Mouse (Mus musculus): ENCODE data around the gene Fkbp10. TPM values are rescaled to one million over a fixed set of nuclear protein-coding genes. Genes with fewer than 3 reads are reported as not detected.

Gene Fkbp10
- polyA plus RNA-seq, 1 experiment from 2014 or later, result 146 TPM

- Histone ChIP-seq H3K4me1 (ENCODE audit: insufficient read depth) (peaks cover 6% of the 10 kb centered on the region; the same call in 1 of the 2 replicates), H3K27me3 (ENCODE audit: insufficient read depth, low read length) (no peaks in the 10 kb centered on the region), H3K4me2 (no peak overlapping the region), H3K36me3 (ENCODE audit: insufficient read depth) (peaks cover 17% of the 10 kb centered on the region; the same call in 1 of the 2 replicates), H3K4me3 (ENCODE audit: low read depth, low read length) (no peak overlapping the region), H3K9ac (no peak overlapping the region), H3K9me3 (ENCODE audit: low read depth, low read length) (no peaks in the 10 kb centered on the region), H3K27ac (ENCODE audit: low read depth) (no peak overlapping the region)
- WGBS, result 79% methylated on average over 6 of the region's 6 CpGs
- no peak for TF ChIP-seq CTCF (IDR thresholded peaks at IDR 0.05; ENCODE audit: low read depth)
- ATAC-seq (ENCODE audit: insufficient read depth), result no peak
- DNase-seq, result no peak
Measured at GRCm38 (mm10) chr11:100442625-100443024, 27.1 kb downstream of the Fkbp10 start.

- WGBS, result 56% methylated on average over 4 of the region's 4 CpGs
- ATAC-seq (ENCODE audit: insufficient read depth) (no peak), DNase-seq (no peak)
- H3K4me1 ChIP-seq (ENCODE audit: insufficient read depth), result no peaks in the 10 kb centered on the region
- H3K36me3 ChIP-seq (ENCODE audit: insufficient read depth), result peaks cover 29% of the 10 kb centered on the region
- no peak overlapping the region for H3K4me2 ChIP-seq
- TF ChIP-seq CTCF (IDR thresholded peaks at IDR 0.05; ENCODE audit: low read depth), result no peak
- H3K27ac ChIP-seq (ENCODE audit: low read depth), result no peak overlapping the region
- no peak overlapping the region for H3K9ac ChIP-seq
- H3K4me3 ChIP-seq (ENCODE audit: low read depth, low read length), result no peak overlapping the region
- H3K9me3 ChIP-seq (ENCODE audit: low read depth, low read length), result no peaks in the 10 kb centered on the region
- H3K27me3 ChIP-seq (ENCODE audit: insufficient read depth, low read length), result no peaks in the 10 kb centered on the region
Measured at GRCm38 (mm10) chr11:100457247-100457646, 41.8 kb downstream of the Fkbp10 start.

- 65% methylated on average over 5 of the region's 5 CpGs for WGBS
- 0 out of 2 replicates have a peak overlapping the region, but pooled peaks have one; percentile 12 for H3K27ac ChIP-seq (ENCODE audit: low read depth)
- H3K4me2 ChIP-seq, result no peak overlapping the region
- ATAC-seq (ENCODE audit: insufficient read depth), result no peak
- no peaks in the 10 kb centered on the region for H3K4me1 ChIP-seq (ENCODE audit: insufficient read depth)
- no peak overlapping the region for H3K9ac ChIP-seq
- H3K27me3 ChIP-seq (ENCODE audit: insufficient read depth, low read length), result no peaks in the 10 kb centered on the region
- peaks cover 32% of the 10 kb centered on the region for H3K36me3 ChIP-seq (ENCODE audit: insufficient read depth)
- H3K9me3 ChIP-seq (ENCODE audit: low read depth, low read length), result no peaks in the 10 kb centered on the region
- TF ChIP-seq CTCF (IDR thresholded peaks at IDR 0.05; ENCODE audit: low read depth), result no peak
- H3K4me3 ChIP-seq (ENCODE audit: low read depth, low read length), result no peak overlapping the region
- no peak for DNase-seq
Measured at GRCm38 (mm10) chr11:100457711-100458110, 42.2 kb downstream of the Fkbp10 start.

- H3K4me1 ChIP-seq (ENCODE audit: insufficient read depth), result no peaks in the 10 kb centered on the region
- WGBS, result 90% methylated on average over 10 of the region's 10 CpGs
- no peaks in the 10 kb centered on the region for H3K9me3 ChIP-seq (ENCODE audit: low read depth, low read length)
- no peak overlapping the region for H3K27ac ChIP-seq (ENCODE audit: low read depth)
- ATAC-seq (ENCODE audit: insufficient read depth) (no peak), DNase-seq (no peak)
- no peak for TF ChIP-seq CTCF (IDR thresholded peaks at IDR 0.05; ENCODE audit: low read depth)
- no peak overlapping the region for H3K9ac ChIP-seq
- no peak overlapping the region for H3K4me2 ChIP-seq
- no peak overlapping the region for H3K4me3 ChIP-seq (ENCODE audit: low read depth, low read length)
- H3K27me3 ChIP-seq (ENCODE audit: insufficient read depth, low read length), result no peaks in the 10 kb centered on the region
- peaks cover 39% of the 10 kb centered on the region for H3K36me3 ChIP-seq (ENCODE audit: insufficient read depth)
Measured at GRCm38 (mm10) chr11:100462699-100463098, 47.2 kb downstream of the Fkbp10 start.

GRCm38 (mm10) chr11:100465229-100465792 lies 49.8 kb downstream of the Fkbp10 start:
- ATAC-seq (ENCODE audit: insufficient read depth), result no peak
- TF ChIP-seq CTCF (IDR thresholded peaks at IDR 0.05; ENCODE audit: low read depth), result no peak
- Histone ChIP-seq H3K27ac (ENCODE audit: low read depth) (no peak overlapping the region), H3K4me1 (ENCODE audit: insufficient read depth) (no peaks in the 10 kb centered on the region), H3K9me3 (ENCODE audit: low read depth, low read length) (no peaks in the 10 kb centered on the region), H3K36me3 (ENCODE audit: insufficient read depth) (peaks cover 31% of the 10 kb centered on the region), H3K9ac (no peak overlapping the region), H3K27me3 (ENCODE audit: insufficient read depth, low read length) (no peaks in the 10 kb centered on the region), H3K4me2 (no peak overlapping the region), H3K4me3 (ENCODE audit: low read depth, low read length) (no peak overlapping the region)
- DNase-seq, result no peak
- 87% methylated on average over 1 of the region's 1 CpGs for WGBS

- H3K4me3 ChIP-seq (ENCODE audit: low read depth, low read length), result no peak overlapping the region
- DNase-seq, result no peak
- no peak overlapping the region for H3K27ac ChIP-seq (ENCODE audit: low read depth)
- H3K9ac ChIP-seq, result no peak overlapping the region
- WGBS, result 63% methylated on average over 1 of the region's 1 CpGs
- peaks cover 2% of the 10 kb centered on the region; the same call in 1 of the 2 replicates for H3K4me1 ChIP-seq (ENCODE audit: insufficient read depth)
- H3K4me2 ChIP-seq, result no peak overlapping the region
- H3K36me3 ChIP-seq (ENCODE audit: insufficient read depth), result peaks cover 28% of the 10 kb centered on the region
- ATAC-seq (ENCODE audit: insufficient read depth), result no peak
- no peaks in the 10 kb centered on the region for H3K9me3 ChIP-seq (ENCODE audit: low read depth, low read length)
- H3K27me3 ChIP-seq (ENCODE audit: insufficient read depth, low read length), result no peaks in the 10 kb centered on the region
- no peak for TF ChIP-seq CTCF (IDR thresholded peaks at IDR 0.05; ENCODE audit: low read depth)
Measured at GRCm38 (mm10) chr11:100465833-100466232, 50.3 kb downstream of the Fkbp10 start.

- peak overlapping the region; percentile 96 for H3K4me3 ChIP-seq (ENCODE audit: low read depth, low read length)
- DNase-seq (peak; percentile 33), ATAC-seq (ENCODE audit: insufficient read depth) (no peak)
- H3K9me3 ChIP-seq (ENCODE audit: low read depth, low read length), result no peaks in the 10 kb centered on the region
- peaks cover 5% of the 10 kb centered on the region; the same call in 1 of the 2 replicates for H3K4me1 ChIP-seq (ENCODE audit: insufficient read depth)
- TF ChIP-seq CTCF (IDR thresholded peaks at IDR 0.05; ENCODE audit: low read depth), result no peak
- H3K27ac ChIP-seq (ENCODE audit: low read depth), result 0 out of 2 replicates have a peak overlapping the region, but pooled peaks have one; percentile 76
- no peaks in the 10 kb centered on the region for H3K27me3 ChIP-seq (ENCODE audit: insufficient read depth, low read length)
- WGBS, result 2% methylated on average over 30 of the region's 30 CpGs
- H3K4me2 ChIP-seq, result peak overlapping the region; percentile 97
- peak overlapping the region; percentile 94 for H3K9ac ChIP-seq
- peaks cover 14% of the 10 kb centered on the region for H3K36me3 ChIP-seq (ENCODE audit: insufficient read depth)
Measured at GRCm38 (mm10) chr11:100471352-100472196, 56.1 kb downstream of the Fkbp10 start.

Measured in lung, embryonic 14.5 days (tissue).